Mouse (Mus musculus) mammary gland, adult 2 months (tissue): ENCODE results near the gene 1700049E17Rik1. TPM values are rescaled to one million over a fixed set of nuclear protein-coding genes. Genes with fewer than 3 reads are reported as not detected.

Source experiments
- polyA plus RNA-seq: library from polyadenylated mRNA; depleted of rRNA; stranded (reverse); fragments of >200 nt; gene quantifications from 2 replicates; pipeline ENCODE4 v1.2.3, GENCODE M21; 2012; ENCODE audit warnings: low replicate concordance; rRNA removed

Gene 1700049E17Rik1
- polyA plus RNA-seq, result not detected in 2 replicates

DNA sequence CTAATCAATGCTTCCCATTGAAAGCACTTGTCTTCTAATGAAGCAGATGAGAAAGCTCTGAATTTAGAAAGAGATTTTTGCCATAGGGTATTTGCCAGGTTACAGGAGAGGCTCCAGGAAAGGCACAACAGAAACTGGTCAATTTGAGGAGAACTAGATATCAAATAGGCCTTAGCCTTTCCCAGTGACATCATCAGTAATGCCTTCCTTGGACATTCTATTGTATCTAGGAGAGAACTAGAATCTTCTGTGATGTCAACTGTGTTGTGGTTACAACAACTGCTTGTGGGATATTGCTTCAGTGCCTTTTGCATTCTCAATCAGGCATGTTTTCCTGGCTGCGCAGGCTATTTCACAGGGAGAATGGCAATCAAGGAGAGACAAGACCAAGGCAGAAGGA is at the start of gene 1700049E17Rik1:
TSS of gene 1700049E17Rik1 (plus strand) at position 301 of the 400 bp plus-strand sequence.

GRCm38 (mm10) chr14:41907190-41907589 is 17.6 kb upstream of the 1700049E17Rik1 start, which contains the start of gene Gm7980:
Gene Gm7980 (minus strand): TSS chr14:41907290.

GRCm38 (mm10) chr14:41943695-41944094 is 18.9 kb downstream of the 1700049E17Rik1 start, which contains the start of gene 1700024B05Rik:
Gene 1700024B05Rik (plus strand): TSS chr14:41943995.

GRCm38 (mm10) chr14:41967827-41968226 is 43.1 kb downstream of the 1700049E17Rik1 start, which contains the start of gene Gm6401:
Gene Gm6401 (minus strand): TSS chr14:41967927.

Other genes with a start within 250 kb of the 1700049E17Rik1 start
- gene Gm8068, start 223.1 kb upstream of the 1700049E17Rik1 start, polyA plus RNA-seq, result not detected in 2 replicates
- not detected in 2 replicates for gene Gm7929, start 174.3 kb upstream of the 1700049E17Rik1 start, polyA plus RNA-seq
- not detected in 2 replicates for gene Gm47189, start 152.5 kb upstream of the 1700049E17Rik1 start, polyA plus RNA-seq
- not detected in 2 replicates for gene Gm7980, start 17.7 kb upstream of the 1700049E17Rik1 start, polyA plus RNA-seq
- gene 1700024B05Rik, start 19.0 kb downstream of the 1700049E17Rik1 start, polyA plus RNA-seq, result not detected in 2 replicates
- gene Gm6401, start 43.0 kb downstream of the 1700049E17Rik1 start, polyA plus RNA-seq, result not detected in 2 replicates
- not detected in 2 replicates for gene Gm3543, start 58.4 kb downstream of the 1700049E17Rik1 start, polyA plus RNA-seq
- not detected in 2 replicates for gene Gm7951, start 192.4 kb downstream of the 1700049E17Rik1 start, polyA plus RNA-seq
- not detected in 2 replicates for gene Gm17027, start 237.7 kb downstream of the 1700049E17Rik1 start, polyA plus RNA-seq